Mouse (Mus musculus): ENCODE measurements at regions not wholly inside any gene's neighbourhood (a gene's known extent, or its start where the extent isn't known, plus 50 kb on each side); places are given as distances from the start of the nearest gene placed in this dataset.

DNA sequence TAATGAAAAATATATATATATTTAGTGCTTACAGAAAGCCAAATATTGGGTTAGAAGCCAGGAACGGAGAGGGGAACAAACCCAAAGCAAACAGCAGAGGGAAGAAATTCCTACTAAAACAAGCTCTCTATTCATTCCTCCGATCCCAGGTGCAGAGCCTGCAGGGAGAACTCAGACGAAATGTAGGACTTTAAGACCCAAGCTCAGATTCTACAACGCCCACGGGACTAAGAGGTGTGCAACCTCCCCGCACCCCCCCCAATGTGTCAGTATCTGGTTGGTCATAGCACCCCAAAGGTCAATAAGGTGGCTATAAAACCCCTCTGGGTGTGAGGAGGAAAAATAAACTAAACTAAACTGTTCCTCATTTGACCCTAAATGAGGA lies 616.9 kb upstream of the Adam5 start:
- TF ChIP-seq PAX5 (IDR thresholded peaks at IDR 0.05; ENCODE audit: low read length): no peak
- TF ChIP-seq POLR2AphosphoS2 (IDR thresholded peaks at IDR 0.05; ENCODE audit: low read depth, low read length): no peak
- no peak for TF ChIP-seq ZKSCAN1 (IDR thresholded peaks at IDR 0.05; ENCODE audit: borderline replicate concordance, low read depth, low read length)
- TF ChIP-seq ZNF384 (IDR thresholded peaks at IDR 0.05; ENCODE audit: low read depth, low read length): no peak
- TF ChIP-seq RAD21 (IDR thresholded peaks at IDR 0.05; ENCODE audit: low read depth, low read length): no peak
- TF ChIP-seq BHLHE40 (IDR thresholded peaks at IDR 0.05; ENCODE audit: low read depth, low read length): no peak
- no peak for TF ChIP-seq NELFE (IDR thresholded peaks at IDR 0.05; ENCODE audit: low read depth, low read length)
- TF ChIP-seq IRF4 (IDR thresholded peaks at IDR 0.05; ENCODE audit: low read depth, low read length): no peak
- no peak for TF ChIP-seq POLR2A (IDR thresholded peaks at IDR 0.05; ENCODE audit: low read depth, low read length)
- TF ChIP-seq ZMIZ1 (IDR thresholded peaks at IDR 0.05; ENCODE audit: low read depth, low read length): no peak
- TF ChIP-seq USF2 (conservative IDR thresholded peaks at IDR 0.05; ENCODE audit: low read depth, low read length): no peak
- no peak for TF ChIP-seq HCFC1 (IDR thresholded peaks at IDR 0.05; ENCODE audit: low read depth, low read length)
- no peak for TF ChIP-seq MYC (IDR thresholded peaks at IDR 0.05; ENCODE audit: low read depth, low read length)
- TF ChIP-seq MXI1 (IDR thresholded peaks at IDR 0.05; ENCODE audit: low read depth, low read length): no peak
- TF ChIP-seq RCOR1 (conservative IDR thresholded peaks at IDR 0.05; ENCODE audit: low read depth, low read length): no peak
- no peak for TF ChIP-seq UBTF (IDR thresholded peaks at IDR 0.05; ENCODE audit: low read depth, low read length)
- no peak overlapping the region for H3K4me3 ChIP-seq (replicated peaks in 1 of 3; ENCODE audit: low read depth in 2 of 3, low read length in 2 of 3, poor library complexity in 1 of 3)
- H3K4me1 ChIP-seq (ENCODE audit: control insufficient read depth in 1 of 2, insufficient read depth in 2 of 2): peaks cover 0 to 6% of the 10 kb centered on the region in 2 experiments; a peak in 1 of 4 replicates
- H3K79me2 ChIP-seq (replicated peaks; ENCODE audit: control insufficient read depth, extremely low read depth, insufficient read depth, poor library complexity, severe bottlenecking): no peaks in the 10 kb centered on the region
- H3K36me3 ChIP-seq (replicated peaks in 1 of 2; ENCODE audit: control insufficient read depth in 1 of 2, insufficient read depth in 1 of 2, low read length in 1 of 2): no peaks in the 10 kb centered on the region
- H3K9ac ChIP-seq (ENCODE audit: insufficient read depth, low read depth): no peak overlapping the region
- DNase-seq (ENCODE audit: extremely low read depth): no peak
- H3K9me3 ChIP-seq (replicated peaks; ENCODE audit: low read length): no peaks in the 10 kb centered on the region
- peaks cover 8% of the 10 kb centered on the region for H3K27me3 ChIP-seq (replicated peaks)
- dilution Hi-C loops (cut with MboI; ENCODE audit: extremely low pct_ligation_motif_present, extremely low pct_unique_long_range_greater_than_20kb, low sequenced_read_pairs): no loop called here
- no peak overlapping the region for H3K27ac ChIP-seq (ENCODE audit: insufficient read depth, low read depth)
- H3K4me2 ChIP-seq (ENCODE audit: insufficient read depth, low read depth, poor library complexity, severe bottlenecking): no peak overlapping the region
- in situ Hi-C loops (cut with MboI; ENCODE audit: low pct_ligation_motif_present, low pct_unique_long_range_greater_than_20kb, low sequenced_read_pairs): no loop called here

- H3K4me2 ChIP-seq (ENCODE audit: insufficient read depth, low read depth, poor library complexity, severe bottlenecking): no peak overlapping the region
- H3K36me3 ChIP-seq (replicated peaks in 1 of 2; ENCODE audit: control insufficient read depth in 1 of 2, insufficient read depth in 1 of 2, low read length in 1 of 2): no peaks in the 10 kb centered on the region
- H3K4me1 ChIP-seq (ENCODE audit: control insufficient read depth in 1 of 2, insufficient read depth in 2 of 2): peaks cover 0 to 6% of the 10 kb centered on the region in 2 experiments; a peak in 1 of 4 replicates
- no peak for DNase-seq (ENCODE audit: extremely low read depth)
- H3K27me3 ChIP-seq (replicated peaks): peaks cover 8% of the 10 kb centered on the region
- TF ChIP-seq KAT2A (IDR thresholded peaks at IDR 0.05; ENCODE audit: insufficient replicate concordance, low read length) (no peak), NRF1 (IDR thresholded peaks at IDR 0.05; ENCODE audit: low read depth, low read length) (peak; percentile 50; the same call in 1 of the 2 replicates)
- H3K79me2 ChIP-seq (replicated peaks; ENCODE audit: control insufficient read depth, extremely low read depth, insufficient read depth, poor library complexity, severe bottlenecking): no peaks in the 10 kb centered on the region
- no peaks in the 10 kb centered on the region for H3K9me3 ChIP-seq (replicated peaks; ENCODE audit: low read length)
- in situ Hi-C loops (cut with MboI; ENCODE audit: low pct_ligation_motif_present, low pct_unique_long_range_greater_than_20kb, low sequenced_read_pairs): no loop called here
- no peak overlapping the region for H3K4me3 ChIP-seq (replicated peaks in 1 of 3; ENCODE audit: low read depth in 2 of 3, low read length in 2 of 3, poor library complexity in 1 of 3)
- no peak overlapping the region for H3K9ac ChIP-seq (ENCODE audit: insufficient read depth, low read depth)
- dilution Hi-C loops (cut with MboI; ENCODE audit: extremely low pct_ligation_motif_present, extremely low pct_unique_long_range_greater_than_20kb, low sequenced_read_pairs): no loop called here
- H3K27ac ChIP-seq (ENCODE audit: insufficient read depth, low read depth): no peak overlapping the region
Observed at GRCm38 (mm10) chr8:25440391-25441056, 616.4 kb upstream of the Adam5 start.
